Mouse (Mus musculus): ENCODE data around the gene Ankrd55.

The Ankrd55 gene

GRCm38 (mm10) chr13:112343628-112344009 lies 55.4 kb downstream of the Ankrd55 start:
- DNase-seq (ENCODE audit: low spot score): no peak

- no peak for DNase-seq (ENCODE audit: low spot score)
Measured at GRCm38 (mm10) chr13:112344270-112344864, 56.1 kb downstream of the Ankrd55 start.

GRCm38 (mm10) chr13:112345542-112345941 lies 57.3 kb downstream of the Ankrd55 start:
- DNase-seq (ENCODE audit: low spot score): no peak

- DNase-seq (ENCODE audit: low spot score): no peak
Measured at GRCm38 (mm10) chr13:112346031-112346430, 57.8 kb downstream of the Ankrd55 start.

- no peak for DNase-seq (ENCODE audit: low spot score)
Measured at GRCm38 (mm10) chr13:112346659-112347142, 58.5 kb downstream of the Ankrd55 start.

GRCm38 (mm10) chr13:112348250-112348649 lies 60.0 kb downstream of the Ankrd55 start:
- no peak for DNase-seq (ENCODE audit: low spot score)

- DNase-seq (ENCODE audit: low spot score): no peak
Measured at GRCm38 (mm10) chr13:112348896-112349484, 60.7 kb downstream of the Ankrd55 start.

GRCm38 (mm10) chr13:112349500-112349899 lies 61.2 kb downstream of the Ankrd55 start:
- DNase-seq (ENCODE audit: low spot score): no peak

GRCm38 (mm10) chr13:112351943-112352342 lies 63.7 kb downstream of the Ankrd55 start:
- DNase-seq (ENCODE audit: low spot score): no peak

- DNase-seq (ENCODE audit: low spot score): no peak
Measured at GRCm38 (mm10) chr13:112354109-112354867, 66.0 kb downstream of the Ankrd55 start.

GRCm38 (mm10) chr13:112354958-112355357 lies 66.7 kb downstream of the Ankrd55 start:
- DNase-seq (ENCODE audit: low spot score): no peak

GRCm38 (mm10) chr13:112355794-112356486 lies 67.7 kb downstream of the Ankrd55 start:
- DNase-seq (ENCODE audit: low spot score): no peak

GRCm38 (mm10) chr13:112361575-112361974 lies 73.3 kb downstream of the Ankrd55 start:
- no peak for DNase-seq (ENCODE audit: low spot score)

- no peak for DNase-seq (ENCODE audit: low spot score)
Measured at GRCm38 (mm10) chr13:112363218-112363617, 75.0 kb downstream of the Ankrd55 start.

- no peak for DNase-seq (ENCODE audit: low spot score)
Measured at GRCm38 (mm10) chr13:112363746-112364145, 75.5 kb downstream of the Ankrd55 start.

GRCm38 (mm10) chr13:112364698-112365097 lies 76.4 kb downstream of the Ankrd55 start:
- DNase-seq (ENCODE audit: low spot score): no peak

- no peak for DNase-seq (ENCODE audit: low spot score)
Measured at GRCm38 (mm10) chr13:112365303-112365702, 77.1 kb downstream of the Ankrd55 start.

GRCm38 (mm10) chr13:112365762-112366161 lies 77.5 kb downstream of the Ankrd55 start:
- no peak for DNase-seq (ENCODE audit: low spot score)

GRCm38 (mm10) chr13:112366321-112367029 lies 78.2 kb downstream of the Ankrd55 start:
- no peak for DNase-seq (ENCODE audit: low spot score)

GRCm38 (mm10) chr13:112371729-112372128 lies 83.5 kb downstream of the Ankrd55 start:
- DNase-seq (ENCODE audit: low spot score): no peak

- peak; percentile 32 for DNase-seq (ENCODE audit: low spot score)
Measured at GRCm38 (mm10) chr13:112375766-112376165, 87.5 kb downstream of the Ankrd55 start.

- DNase-seq (ENCODE audit: low spot score): no peak
Measured at GRCm38 (mm10) chr13:112378782-112379305, 90.6 kb downstream of the Ankrd55 start.

Data from ovary, postnatal 36 days (tissue).